Mouse (Mus musculus) kidney, embryonic 14.5 days (tissue): ENCODE measurements at regions not wholly inside any gene's neighbourhood (a gene's known extent, or its start where the extent isn't known, plus 50 kb on each side); places are given as distances from the start of the nearest gene placed in this dataset.

Experiments
- ATAC-seq: fragments of 200-750 bp; cut with Nextera tagmentation; 2 replicates; pipeline ENCODE4 v1.8.0; 2017; ENCODE audit warnings: moderate number of reproducible peaks, mild to moderate bottlenecking, moderate TSS enrichment, moderate library complexity; ENCODE audit not compliant: low FRiP score, low TSS enrichment
- H3K27ac ChIP-seq: fragments of 300-500 bp; sonication (generic); 2 replicates; pipeline ENCODE4 v1.5.1; 2014; ENCODE audit warnings: low read depth, mild to moderate bottlenecking, low read length, moderate library complexity, mixed read lengths
- H3K27me3 ChIP-seq: fragments of 300-500 bp; sonication (generic); 2 replicates; pipeline ENCODE4 v1.6.1; 2014; ENCODE audit warnings: mild to moderate bottlenecking, low read length; ENCODE audit not compliant: control insufficient read depth, insufficient read depth
- H3K36me3 ChIP-seq: fragments of 300-500 bp; sonication (generic); 2 replicates; pipeline ENCODE4 v1.6.1; 2014; ENCODE audit warnings: low read length, mixed read lengths; ENCODE audit not compliant: control insufficient read depth, insufficient read depth
- H3K4me1 ChIP-seq: fragments of 300-500 bp; sonication (generic); 2 replicates; pipeline ENCODE4 v1.6.1; 2014; ENCODE audit warnings: low read length, mixed read lengths; ENCODE audit not compliant: control insufficient read depth, insufficient read depth
- H3K4me2 ChIP-seq: fragments of 300-500 bp; sonication (generic); replicated peaks from 2 replicates; pipeline ENCODE4 v1.6.1; 2014; ENCODE audit warnings: low read depth, mild to moderate bottlenecking, low read length
- H3K4me3 ChIP-seq: fragments of 300-500 bp; sonication (generic); 2 replicates; pipeline ENCODE4 v1.5.1; 2014; ENCODE audit warnings: mild to moderate bottlenecking, low read length
- H3K9ac ChIP-seq: fragments of 300-500 bp; sonication (generic); 2 replicates; pipeline ENCODE4 v1.6.1; 2014; ENCODE audit warnings: low read depth, mild to moderate bottlenecking, low read length, moderate library complexity
- H3K9me3 ChIP-seq: fragments of 300-500 bp; sonication (generic); 2 replicates; pipeline ENCODE4 v1.6.1; 2016; ENCODE audit warnings: low read length; ENCODE audit not compliant: control insufficient read depth
- WGBS: fragments of 180-500 bp; shearing (Covaris S2); extraction: QIAGEN DNeasy Blood & Tissue Kit; methylation state at CpG from one replicate; pipeline ENCODE4 v1.1.7; 2014; 5-methylcytosine and 5-hydroxymethylcytosine counted together

DNA sequence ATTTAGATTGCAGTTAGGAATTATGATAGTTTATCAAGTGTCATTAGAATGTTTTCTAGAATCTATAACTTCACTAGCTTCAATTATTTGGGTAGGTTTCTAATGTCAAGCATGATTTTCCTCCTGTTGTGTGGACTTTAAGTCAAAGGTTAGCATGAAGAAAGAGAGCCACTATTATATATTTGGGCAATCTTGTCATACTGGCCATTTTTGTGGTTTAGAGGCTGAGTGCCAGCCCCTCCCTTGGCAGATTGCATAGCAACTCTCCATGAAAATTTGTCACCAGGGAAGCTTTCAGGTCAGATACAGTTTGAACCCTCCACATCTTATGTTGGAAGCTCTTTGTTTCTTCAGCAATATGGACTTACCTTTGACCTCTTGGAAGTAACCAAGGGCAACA lies 806.7 kb upstream of the Lrrc4c start:
- no peak overlapping the region for H3K27ac ChIP-seq
- no peaks in the 10 kb centered on the region for H3K27me3 ChIP-seq
- no peaks in the 10 kb centered on the region for H3K9me3 ChIP-seq
- no peak overlapping the region for H3K4me3 ChIP-seq
- H3K4me2 ChIP-seq = no peak overlapping the region
- no peak for ATAC-seq
- no peaks in the 10 kb centered on the region for H3K36me3 ChIP-seq
- no peaks in the 10 kb centered on the region for H3K4me1 ChIP-seq
- H3K9ac ChIP-seq = no peak overlapping the region

GRCm38 (mm10) chr2:95521624-95522023 lies 796.3 kb upstream of the Lrrc4c start:
- H3K4me1 ChIP-seq = no peaks in the 10 kb centered on the region
- H3K27ac ChIP-seq = no peak overlapping the region
- H3K9ac ChIP-seq = no peak overlapping the region
- H3K9me3 ChIP-seq = no peaks in the 10 kb centered on the region
- no peak overlapping the region for H3K4me3 ChIP-seq
- H3K27me3 ChIP-seq = no peaks in the 10 kb centered on the region
- ATAC-seq = no peak
- no peaks in the 10 kb centered on the region for H3K36me3 ChIP-seq
- H3K4me2 ChIP-seq = no peak overlapping the region

GRCm38 (mm10) chr2:95524590-95525266 lies 793.2 kb upstream of the Lrrc4c start:
- Histone ChIP-seq H3K9me3 (no peaks in the 10 kb centered on the region), H3K36me3 (no peaks in the 10 kb centered on the region), H3K4me1 (no peaks in the 10 kb centered on the region), H3K27ac (no peak overlapping the region), H3K4me2 (no peak overlapping the region), H3K9ac (no peak overlapping the region), H3K4me3 (no peak overlapping the region), H3K27me3 (no peaks in the 10 kb centered on the region)
- no peak for ATAC-seq
- WGBS = 65% methylated on average over 4 of the region's 4 CpGs

DNA sequence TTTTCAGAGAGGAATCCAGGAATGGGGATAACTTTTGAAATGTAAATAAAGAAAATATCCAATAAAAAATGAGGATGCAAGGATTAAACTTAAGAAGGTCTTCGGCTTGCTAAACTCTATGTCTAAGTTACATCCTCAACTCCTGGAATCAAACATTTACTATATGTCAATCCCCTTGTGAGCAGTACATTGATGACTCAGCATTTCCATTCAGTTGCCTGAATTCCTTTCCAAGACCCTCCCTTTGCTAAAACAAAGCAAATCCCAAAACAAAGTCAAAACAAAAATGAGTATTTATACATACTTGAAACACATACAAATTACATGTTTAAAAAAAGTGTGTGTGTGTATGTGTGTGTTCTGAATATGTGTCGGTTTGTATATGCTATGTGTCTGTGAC lies 753.9 kb upstream of the Lrrc4c start:
- 89% methylated on average over 2 of the region's 2 CpGs for WGBS
- no peaks in the 10 kb centered on the region for H3K27me3 ChIP-seq
- H3K4me1 ChIP-seq = no peaks in the 10 kb centered on the region
- no peak overlapping the region for H3K9ac ChIP-seq
- H3K4me3 ChIP-seq = no peak overlapping the region
- H3K27ac ChIP-seq = no peak overlapping the region
- no peaks in the 10 kb centered on the region for H3K36me3 ChIP-seq
- H3K9me3 ChIP-seq = no peaks in the 10 kb centered on the region
- no peak overlapping the region for H3K4me2 ChIP-seq
- no peak for ATAC-seq

DNA sequence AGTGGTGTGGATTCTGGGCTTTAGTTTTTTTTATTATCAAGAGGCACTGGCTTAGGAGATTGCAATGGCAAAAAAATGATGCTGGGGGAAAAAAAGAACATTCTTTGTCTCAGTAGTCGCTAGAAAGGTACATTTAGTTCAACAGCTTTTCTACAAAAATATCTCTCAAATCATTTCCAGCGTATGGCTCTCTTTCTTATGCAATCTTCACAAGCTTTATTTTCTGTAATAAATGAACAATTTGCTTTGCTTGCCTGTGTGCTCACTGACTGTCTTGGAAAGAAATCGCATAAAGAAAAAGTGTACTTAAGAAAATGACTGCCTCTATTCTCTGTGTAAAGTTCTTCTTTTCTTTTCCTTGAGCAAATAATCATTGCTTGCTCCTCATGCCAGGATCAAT lies 742.1 kb upstream of the Lrrc4c start:
- H3K4me3 ChIP-seq = no peak overlapping the region
- no peak overlapping the region for H3K9ac ChIP-seq
- H3K4me2 ChIP-seq = no peak overlapping the region
- no peaks in the 10 kb centered on the region for H3K9me3 ChIP-seq
- no peak overlapping the region for H3K27ac ChIP-seq
- H3K4me1 ChIP-seq = no peaks in the 10 kb centered on the region
- no peaks in the 10 kb centered on the region for H3K27me3 ChIP-seq
- no peaks in the 10 kb centered on the region for H3K36me3 ChIP-seq
- ATAC-seq = no peak
- WGBS = 94% methylated on average over 3 of the region's 3 CpGs

DNA sequence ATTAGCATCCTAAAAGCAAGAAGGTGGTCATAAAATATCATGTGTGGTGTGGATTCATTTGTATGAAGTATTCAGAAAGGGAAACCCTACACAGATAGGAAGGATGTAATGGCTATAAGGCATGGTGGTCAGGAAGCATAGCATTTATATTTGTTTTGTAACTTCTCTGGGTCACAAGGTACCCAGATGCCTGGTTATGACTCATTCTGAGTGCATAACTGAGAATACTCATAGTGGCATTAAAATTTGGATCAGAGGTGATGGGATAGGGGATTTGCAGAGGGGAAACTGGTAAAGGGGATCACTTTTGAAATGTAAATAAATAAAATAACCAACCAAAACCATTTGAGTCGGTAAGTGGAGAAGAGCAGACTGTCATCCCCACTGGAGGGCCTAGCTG lies 738.8 kb upstream of the Lrrc4c start:
- ATAC-seq = no peak
- WGBS = 91% methylated on average over 1 of the region's 1 CpGs
- H3K9ac ChIP-seq = no peak overlapping the region

DNA sequence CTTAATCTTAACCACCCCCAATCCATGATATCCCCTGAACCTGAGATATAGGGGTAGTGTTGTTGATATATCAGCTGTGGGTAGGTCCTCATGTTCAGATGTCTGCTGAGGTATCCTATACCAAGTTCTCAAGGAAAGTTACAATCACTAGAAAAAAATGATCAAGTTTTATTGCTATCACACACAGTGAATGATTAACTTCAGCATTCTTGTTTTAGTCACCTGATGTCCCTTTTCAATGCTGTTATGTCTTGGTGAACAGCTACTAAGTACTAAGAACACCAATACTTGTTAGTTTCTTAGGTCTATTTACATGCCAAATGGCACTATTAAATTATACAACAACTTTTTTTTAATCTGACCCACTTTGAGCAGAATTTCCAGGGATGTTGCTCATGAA lies 732.0 kb upstream of the Lrrc4c start:
- H3K36me3 ChIP-seq = no peaks in the 10 kb centered on the region
- ATAC-seq = no peak
- no peaks in the 10 kb centered on the region for H3K4me1 ChIP-seq
- H3K4me2 ChIP-seq = no peak overlapping the region
- H3K9me3 ChIP-seq = no peaks in the 10 kb centered on the region
- no peak overlapping the region for H3K27ac ChIP-seq
- H3K4me3 ChIP-seq = no peak overlapping the region
- no peak overlapping the region for H3K9ac ChIP-seq
- H3K27me3 ChIP-seq = no peaks in the 10 kb centered on the region

More for the DNA sequence above, 738.8 kb upstream of the Lrrc4c start:
- Histone ChIP-seq H3K4me2 (no peak overlapping the region), H3K27me3 (no peaks in the 10 kb centered on the region), H3K4me3 (no peak overlapping the region), H3K4me1 (no peaks in the 10 kb centered on the region), H3K27ac (no peak overlapping the region), H3K36me3 (no peaks in the 10 kb centered on the region), H3K9me3 (no peaks in the 10 kb centered on the region)

- Histone ChIP-seq H3K36me3 (no peaks in the 10 kb centered on the region), H3K4me2 (no peak overlapping the region), H3K4me3 (no peak overlapping the region), H3K4me1 (no peaks in the 10 kb centered on the region), H3K27ac (no peak overlapping the region), H3K9ac (no peak overlapping the region), H3K27me3 (no peaks in the 10 kb centered on the region), H3K9me3 (no peaks in the 10 kb centered on the region)
- WGBS = 16% methylated on average over 4 of the region's 4 CpGs
- peak; percentile 96 for ATAC-seq
Observed at GRCm38 (mm10) chr2:95587044-95587443, 730.9 kb upstream of the Lrrc4c start.

DNA sequence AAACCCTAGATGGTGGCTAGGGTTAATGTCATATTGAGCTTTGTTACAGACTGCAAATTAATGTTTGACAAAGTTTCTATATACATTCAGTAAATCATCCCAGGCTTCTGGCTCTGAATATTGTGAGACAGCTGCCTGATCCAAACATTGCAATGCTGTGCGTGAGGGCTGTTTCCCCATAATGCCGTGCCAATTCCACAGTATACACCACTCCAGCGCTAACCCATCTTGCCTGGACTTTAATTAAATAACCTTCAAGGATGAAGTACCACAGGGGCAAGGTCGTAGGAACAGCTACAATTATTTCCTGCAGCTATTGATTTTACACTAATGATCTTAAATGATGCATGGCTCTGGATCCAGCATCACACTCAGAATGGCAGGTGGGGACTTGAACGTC lies 704.6 kb upstream of the Lrrc4c start:
- Histone ChIP-seq H3K36me3 (no peaks in the 10 kb centered on the region), H3K9me3 (no peaks in the 10 kb centered on the region), H3K27ac (no peak overlapping the region), H3K4me2 (no peak overlapping the region), H3K4me1 (no peaks in the 10 kb centered on the region), H3K9ac (no peak overlapping the region), H3K27me3 (no peaks in the 10 kb centered on the region), H3K4me3 (no peak overlapping the region)
- ATAC-seq = no peak
- WGBS = 50% methylated on average over 5 of the region's 5 CpGs
